Mouse (Mus musculus) kidney, postnatal 25 days (tissue): ENCODE results near the gene Deup1.
"Not testable (repeated sequence)": the region's sequence is repeated elsewhere in the genome, so short reads cannot be mapped to it uniquely, and the experiment has no call there.

ENCODE experiments used
- DNase-seq, 2 experiments: peaks; one replicate each; pipeline ENCODE4 v3.0.0; 2021; ENCODE audit warnings: mixed read lengths in 2 of 2

Gene Deup1

DNA sequence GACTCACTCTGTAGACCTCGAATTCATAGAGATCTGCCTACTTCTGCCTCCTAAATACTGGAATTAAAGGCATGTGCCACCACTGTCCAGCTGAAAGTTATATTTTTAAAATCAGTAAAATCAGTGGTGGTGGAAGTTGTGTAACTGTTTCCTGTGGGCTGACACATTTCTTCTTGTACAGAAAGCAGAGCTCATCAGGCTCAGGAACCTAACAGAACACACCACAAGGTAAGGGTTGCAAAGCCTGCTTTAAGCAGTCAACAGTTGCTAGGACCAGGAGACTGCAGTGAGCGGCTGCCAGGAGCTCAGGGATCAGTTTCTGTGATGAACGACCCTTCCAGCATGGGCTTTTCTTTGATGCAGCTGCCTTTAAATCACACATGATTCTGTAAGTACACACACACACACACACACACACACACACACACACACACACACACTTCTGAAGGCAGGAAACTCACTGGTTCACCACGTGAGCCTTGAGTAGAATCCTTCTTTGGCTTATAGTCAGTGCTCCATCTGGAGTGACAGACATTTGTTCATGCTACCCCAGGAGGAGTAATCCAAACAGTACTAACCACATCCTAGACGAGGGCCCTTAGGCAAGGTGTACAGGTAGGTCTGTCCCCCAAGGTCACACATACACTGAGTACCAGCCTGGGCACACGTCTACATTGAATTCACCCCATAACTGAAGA, 40.4 kb downstream of the Deup1 start:
- DNase-seq, result no peak

DNA sequence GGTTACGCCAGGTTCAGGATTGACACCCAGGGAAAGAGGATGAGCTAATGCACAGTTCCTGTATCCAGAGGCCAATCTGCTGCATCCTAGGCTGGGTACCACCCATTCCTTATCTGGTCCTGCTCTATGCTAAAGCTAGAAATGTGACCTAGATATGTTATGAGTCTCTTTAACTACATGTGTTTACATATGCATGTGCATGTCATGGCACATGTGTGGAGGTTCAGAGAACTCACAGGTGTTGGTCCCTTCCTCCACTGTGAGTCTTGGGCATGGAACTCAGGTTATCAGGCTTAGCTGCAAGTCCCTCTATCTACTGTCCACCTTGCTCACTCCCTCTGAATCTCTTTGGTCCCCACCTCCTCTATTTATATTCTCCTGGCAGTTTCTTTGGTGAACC, 41.8 kb downstream of the Deup1 start:
- no peak for DNase-seq

DNA sequence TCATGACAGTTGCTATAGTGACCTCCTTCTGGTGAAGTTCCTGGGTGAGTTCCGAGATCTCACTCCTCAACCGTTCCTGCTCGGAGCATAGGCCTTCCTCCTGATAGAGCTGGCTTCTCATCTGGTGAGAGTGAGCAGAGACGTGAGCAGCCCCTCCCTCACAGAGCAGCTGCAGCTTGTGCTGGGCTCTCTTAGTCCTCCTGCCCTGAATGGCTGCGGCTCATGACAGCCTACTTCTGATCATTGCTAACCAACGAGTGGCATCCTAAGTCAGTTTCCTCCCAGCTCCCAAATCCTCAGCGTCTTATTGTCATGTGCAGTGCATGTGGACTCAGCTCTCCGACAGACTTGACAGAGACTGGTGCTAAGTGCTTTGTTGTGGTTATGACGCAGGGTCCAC, 43.5 kb downstream of the Deup1 start:
- DNase-seq, result no peak

DNA sequence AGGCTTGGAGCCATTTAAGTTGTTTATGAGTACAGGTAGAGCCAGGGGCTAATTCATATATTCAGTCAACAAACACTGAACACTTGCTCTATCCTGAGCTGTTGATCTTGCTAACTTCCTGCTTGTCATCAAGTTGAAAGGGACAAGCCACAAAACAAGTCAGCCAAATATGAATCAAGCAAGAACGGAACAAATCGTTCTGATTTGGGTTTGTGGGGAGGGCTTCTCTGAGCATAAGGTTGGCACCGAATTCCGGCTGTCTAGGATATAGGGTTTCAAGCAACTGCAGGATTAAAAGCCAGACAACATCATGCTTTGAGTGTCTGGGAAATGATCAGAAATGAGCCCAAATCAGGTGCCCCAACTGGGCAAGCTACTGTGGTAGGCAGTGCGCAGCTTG, 45.7 kb downstream of the Deup1 start:
- no peak for DNase-seq

DNA sequence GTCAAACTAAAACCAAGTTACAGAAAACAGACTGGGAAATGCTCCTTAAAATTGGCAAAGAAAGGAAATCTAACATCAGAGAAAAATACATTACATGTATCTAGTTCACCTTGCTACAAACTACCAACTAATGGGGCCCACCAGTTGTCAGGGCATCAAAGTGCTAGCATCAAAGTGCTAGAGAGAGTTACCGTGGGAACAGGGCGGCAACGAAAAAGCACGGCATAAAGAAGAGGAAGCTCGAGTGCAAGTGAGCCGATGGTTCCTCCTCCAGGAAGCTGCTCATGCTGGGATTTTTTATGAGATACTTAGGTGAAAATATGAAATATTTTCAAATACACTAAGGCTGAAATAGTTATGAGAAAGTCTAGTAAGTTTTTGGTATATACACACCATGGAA, 47.6 kb downstream of the Deup1 start:
- no peak for DNase-seq

DNA sequence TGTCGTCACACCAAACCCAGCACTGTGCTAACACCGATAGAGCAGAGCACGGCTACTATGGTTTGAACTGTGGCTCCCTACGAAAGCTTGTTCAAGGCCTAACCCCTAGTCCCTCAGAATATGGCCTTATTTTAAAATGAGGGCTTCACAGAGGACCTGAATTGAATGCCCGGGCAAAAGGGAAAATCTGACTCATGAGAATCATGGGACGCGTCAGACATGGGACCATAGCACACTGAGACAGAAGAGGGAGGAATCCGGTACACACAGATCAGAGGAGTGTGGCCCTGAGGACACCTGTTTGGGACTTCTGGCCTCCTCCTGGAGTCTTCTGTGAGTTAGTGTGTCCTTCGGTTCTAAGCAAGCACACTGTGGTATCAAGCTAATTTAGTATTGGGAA, 48.8 kb downstream of the Deup1 start:
- no peak for DNase-seq

DNA sequence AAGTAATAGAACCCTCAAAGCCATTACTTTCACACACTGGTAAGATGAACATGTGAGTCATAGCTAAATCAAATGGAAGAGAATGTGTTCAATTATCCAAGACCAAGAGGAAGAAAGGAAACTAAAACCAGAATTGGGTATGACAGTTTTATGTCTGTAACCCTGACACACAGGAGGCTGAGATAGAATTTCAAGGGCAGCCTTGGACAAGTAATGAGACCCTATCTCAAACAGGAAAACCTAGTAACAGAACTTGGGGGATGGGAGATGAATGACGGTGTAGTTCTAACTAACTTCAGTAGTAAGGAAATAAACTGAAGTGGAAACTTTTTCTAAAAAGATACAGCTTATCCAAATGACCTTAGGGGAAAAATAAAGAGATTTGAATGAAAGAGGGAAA, 49.3 kb downstream of the Deup1 start:
- DNase-seq, result no peak

DNA sequence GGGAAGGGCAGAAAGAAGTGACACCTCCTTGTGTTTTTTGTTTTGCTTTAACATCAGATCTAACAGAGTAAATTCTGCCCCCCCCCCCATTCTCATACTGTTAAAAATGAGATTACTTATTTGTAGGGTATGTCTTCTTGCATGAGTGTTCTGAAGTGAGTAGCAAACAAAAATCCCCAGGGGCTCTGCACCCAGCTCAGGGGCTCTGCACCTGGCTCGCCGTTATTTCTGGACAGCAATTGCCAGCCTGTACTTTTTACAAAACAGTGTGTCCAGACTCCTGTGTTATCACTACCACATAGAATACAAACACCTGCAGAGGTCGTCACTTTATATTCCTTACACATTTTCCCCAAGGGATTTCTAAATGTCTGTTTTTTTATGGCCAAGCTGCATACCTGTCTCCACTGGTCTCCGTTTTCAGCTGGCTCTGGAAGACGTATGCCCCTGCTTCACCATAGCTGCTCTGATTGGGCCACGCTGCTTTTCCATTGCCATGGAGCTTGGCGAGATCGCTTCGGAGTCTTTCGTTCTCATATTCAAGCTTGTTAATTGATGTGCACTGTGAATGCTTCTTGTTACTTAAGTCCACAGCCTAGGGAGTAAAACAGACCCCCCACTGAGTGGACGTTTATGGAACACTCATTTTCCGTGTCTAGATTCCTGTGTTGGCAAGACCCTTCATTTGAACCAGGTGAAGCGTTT, 52.8 kb downstream of the Deup1 start:
- DNase-seq, result no peak

DNA sequence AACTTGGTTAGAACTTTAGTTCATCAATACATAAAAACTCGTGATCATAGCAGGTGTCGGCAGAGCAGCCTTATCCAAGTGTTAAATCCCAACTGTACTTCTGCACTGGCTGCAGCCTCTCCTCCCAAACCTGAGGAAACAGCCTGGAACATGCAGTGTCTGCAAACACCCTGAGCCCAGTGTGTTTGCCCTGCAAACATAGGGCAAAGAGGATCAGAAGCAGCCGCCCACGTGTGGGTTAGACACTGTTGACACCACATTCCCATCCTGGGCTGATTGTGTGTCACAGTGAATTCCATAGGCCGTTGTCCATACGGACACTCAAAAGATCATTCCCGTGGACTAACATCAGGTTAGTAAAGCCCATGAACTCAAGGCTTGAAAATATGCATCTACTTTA, 65.4 kb downstream of the Deup1 start:
- no peak for DNase-seq

DNA sequence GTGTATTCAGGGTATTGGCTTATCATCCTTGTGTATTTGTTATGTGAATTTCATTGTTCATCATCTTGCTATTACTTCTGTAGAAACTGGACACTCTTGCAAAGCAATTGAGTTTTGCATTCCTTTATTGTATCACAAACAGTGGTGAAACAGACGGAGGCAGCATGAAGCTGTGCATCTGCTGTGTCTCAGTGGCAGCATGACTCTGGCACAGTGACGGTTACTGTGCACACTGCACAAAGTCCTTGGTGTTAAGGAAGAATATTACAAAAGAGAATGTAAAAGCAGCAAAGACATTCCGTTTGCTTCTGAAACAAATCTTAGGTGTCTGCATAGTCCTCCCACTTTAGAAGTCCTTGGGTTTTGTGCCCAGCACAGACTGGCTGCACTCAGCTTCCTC, 67.3 kb downstream of the Deup1 start:
- DNase-seq, result no peak

DNA sequence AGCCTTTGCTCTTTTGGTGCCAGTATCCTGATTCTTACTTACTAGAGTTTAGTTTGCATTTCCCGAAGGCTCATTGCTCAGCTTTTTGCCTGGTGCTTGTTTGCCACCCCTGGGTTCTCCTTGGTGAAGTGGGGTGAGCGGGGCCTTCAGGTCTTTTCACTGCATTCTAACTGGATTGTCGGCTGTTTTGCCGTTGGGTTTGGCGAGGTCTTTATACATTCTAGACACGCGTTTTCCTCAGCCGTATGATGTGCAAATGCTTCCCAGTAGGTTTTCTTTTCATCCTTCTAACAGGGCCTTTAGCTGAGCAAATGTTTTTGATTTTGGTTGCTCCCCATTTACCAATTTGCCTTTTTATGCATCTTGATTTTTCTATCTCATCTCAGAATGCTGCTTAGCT, 74.4 kb downstream of the Deup1 start:
- no peak for DNase-seq

DNA sequence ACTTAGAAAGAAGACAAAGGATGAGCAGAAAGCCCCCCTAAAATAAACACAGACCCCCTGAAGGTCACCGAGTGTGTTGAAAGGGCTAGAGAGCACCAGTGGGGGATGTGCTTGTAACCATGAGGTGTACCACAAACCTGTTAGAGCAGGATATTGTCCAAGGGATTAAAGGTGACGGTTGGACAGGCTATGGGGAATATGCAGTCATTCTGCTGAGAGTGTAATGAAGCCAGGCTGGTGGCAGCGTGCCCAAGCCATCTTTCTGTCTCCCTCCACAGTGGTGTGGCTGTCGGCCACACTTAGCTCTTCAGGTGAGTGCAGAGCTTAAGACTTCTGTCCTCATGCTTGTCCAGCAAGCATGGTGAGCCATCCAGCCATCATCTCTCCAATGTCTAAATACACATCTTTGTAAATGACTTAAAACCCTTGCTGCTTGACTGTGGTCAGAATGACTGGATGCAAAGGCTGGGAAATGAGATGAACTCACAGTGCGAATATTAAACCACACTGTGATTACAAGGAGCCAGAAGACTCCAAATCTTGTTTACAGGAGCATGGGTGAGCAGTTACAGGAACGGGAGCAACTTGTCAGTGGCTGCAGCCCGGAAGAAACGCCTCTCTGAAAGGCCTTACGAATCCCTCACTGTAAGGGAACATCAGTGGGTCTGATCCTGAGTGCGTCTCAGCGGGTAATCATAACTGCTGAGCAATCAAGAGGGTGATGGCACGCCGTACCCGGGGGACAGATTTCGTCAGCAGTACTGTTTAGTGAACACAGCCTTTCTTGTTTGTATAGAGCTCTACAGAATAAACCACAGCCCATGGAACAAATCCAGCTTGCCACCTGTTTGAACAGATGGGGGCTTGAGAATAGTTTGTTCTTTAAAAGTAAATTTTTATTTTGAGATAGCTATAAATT, 75.5 kb downstream of the Deup1 start:
- DNase-seq, result no peak

DNA sequence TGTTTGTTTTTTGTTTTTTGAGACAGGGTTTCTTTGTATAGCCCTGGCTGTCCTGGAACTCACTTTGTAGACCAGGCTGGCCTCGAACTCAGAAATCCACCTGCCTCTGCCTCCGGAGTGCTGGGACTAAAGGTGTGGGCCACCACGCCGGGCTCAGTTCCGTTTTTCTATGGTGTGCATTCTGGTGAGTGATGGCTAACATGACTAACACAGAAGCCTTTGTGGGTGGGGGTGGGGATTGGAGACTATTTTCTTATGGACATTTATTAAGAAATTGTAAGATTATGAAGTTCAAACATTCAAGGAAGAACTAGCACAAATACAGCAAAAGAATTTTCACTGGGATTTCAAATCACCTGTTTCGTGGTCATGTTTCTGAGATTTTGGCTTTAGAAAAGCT, 76.7 kb downstream of the Deup1 start:
- not testable (repeated sequence) for DNase-seq

DNA sequence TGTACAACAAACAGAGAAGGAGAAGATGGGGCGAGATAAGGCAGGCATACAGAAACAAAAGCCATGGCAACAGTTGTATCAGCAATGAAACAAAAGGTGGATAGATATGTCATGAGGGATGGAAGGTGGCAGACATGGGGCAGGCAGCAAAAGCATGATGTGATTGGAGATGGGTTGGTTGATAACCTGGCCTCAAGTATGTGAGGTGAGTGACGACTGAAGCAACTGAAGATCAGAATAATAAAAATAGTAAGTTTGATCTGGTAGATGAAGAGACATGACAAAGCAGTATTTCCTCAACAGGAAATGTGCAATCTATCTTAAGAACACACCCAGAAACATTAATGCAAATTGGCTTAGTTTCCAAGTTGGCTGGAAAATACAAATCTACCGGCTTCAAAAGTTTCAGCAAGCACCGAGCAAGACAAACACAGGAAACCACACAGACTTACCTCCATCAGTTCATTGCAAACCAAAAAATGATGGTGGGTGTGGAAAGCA, 77.2 kb downstream of the Deup1 start:
- DNase-seq, result no peak

DNA sequence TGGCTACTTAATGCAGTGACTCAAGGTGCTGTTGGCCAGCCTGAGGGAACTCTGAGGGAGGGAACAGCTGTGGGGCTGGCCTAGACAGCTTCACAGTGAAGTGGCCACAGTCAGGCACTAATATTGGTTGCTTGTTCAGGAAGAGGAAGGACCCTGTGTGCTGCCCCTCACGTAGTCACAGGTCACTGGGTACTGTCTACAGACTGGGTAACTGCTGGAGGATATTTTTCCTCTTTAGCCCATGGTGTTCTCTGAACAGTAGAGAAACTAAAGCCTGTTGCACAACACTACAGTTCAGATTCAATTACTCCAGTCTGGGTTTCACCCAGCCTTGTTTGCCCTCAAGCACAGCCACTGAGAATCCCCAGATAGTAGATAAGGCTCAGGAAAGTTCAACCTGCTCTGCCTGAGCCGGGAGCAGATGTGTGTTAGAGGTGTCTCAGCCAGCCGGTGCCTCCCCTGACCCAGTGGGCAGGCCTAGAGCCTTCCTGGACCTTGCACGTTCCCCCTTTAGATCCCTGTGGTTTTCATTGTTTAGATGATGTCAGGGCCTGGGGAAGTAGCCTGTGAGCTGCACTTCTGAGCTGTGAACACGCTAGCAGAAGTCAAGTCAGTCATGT, 85.9 kb downstream of the Deup1 start:
- DNase-seq, result no peak

DNA sequence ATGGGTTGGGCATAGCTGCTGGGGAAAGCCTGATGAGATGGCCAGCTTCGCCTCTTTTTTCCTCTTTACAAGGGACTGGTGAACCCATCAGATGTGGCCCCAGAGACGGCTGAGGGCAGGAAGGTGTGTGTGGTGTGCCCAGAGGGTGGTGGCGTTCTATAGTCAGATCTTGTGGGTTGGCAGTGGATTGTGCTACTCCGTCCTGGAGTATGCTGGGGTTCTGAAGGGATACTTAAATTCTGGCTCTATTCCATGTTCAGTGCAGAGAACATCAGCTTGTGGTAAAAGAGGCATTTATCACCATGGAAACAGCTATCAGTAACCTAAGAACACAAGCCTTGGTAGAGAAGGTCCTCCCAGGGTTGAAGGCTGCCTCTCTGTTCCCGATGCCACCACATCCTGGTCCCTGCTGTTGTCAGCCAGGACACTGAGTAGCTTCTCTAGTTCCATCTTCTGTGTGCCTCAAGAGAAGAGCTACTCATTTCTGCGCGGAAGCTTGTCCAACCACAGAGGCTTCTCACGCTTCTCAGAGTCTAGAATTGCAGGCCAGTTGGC, 88.7 kb downstream of the Deup1 start:
- DNase-seq, result peak in 1 of 2 experiments; percentile 29

DNA sequence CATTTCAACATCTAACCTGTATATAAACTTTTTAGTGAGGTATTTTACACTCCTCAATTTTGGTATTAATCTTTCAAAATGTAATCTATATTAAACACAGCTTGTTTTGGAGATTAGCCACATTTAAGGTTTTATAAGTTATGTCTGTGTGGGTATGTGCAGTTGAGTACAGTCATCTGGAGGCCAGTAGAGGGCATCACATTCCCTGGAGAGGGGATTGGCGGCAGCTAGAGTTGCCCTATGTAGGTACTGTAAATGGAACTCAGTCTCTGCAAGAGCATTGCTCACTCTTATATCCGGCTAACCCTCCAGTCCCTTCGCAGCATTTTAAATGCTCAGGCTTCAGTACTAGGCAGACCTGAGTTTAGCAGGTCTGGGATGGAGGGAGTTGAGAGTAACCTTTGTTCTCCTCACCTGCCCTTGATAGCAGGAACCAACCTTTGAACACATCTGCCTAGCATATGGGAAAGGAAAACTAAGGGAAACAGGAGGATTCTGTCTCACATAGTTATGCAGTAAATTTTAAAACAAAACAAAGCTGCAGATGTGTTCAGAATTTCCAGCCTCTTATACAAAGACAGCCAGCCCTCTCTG, 90.2 kb downstream of the Deup1 start:
- peak in 1 of 2 experiments; percentile 24 for DNase-seq

DNA sequence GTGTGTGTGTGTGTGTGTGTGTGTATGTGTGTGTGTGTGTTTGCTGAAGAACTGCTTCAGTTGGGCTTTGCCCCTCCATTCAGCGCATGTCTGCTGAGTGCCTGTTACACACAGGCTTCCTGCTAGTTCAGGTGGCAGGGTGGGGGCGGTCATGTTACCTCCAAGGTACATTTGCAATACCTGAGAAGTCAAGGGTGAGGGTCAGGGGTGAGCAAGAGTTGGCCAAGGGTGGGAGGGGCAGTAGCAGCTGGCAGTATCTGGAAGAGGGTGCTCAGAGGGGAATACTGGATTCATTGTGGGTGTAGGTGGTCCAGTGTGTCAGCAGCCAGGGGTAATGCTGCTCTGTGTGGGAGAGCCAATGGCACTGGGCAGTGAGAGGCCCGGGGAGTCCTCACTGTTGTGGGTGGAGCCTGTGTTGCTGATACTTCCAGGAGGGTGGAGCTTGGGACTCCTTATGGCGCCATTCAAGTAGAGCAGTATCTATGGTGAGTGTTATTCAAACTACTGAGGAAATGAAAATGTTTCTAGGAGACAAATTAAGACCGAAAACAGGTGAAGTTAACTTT, 90.8 kb downstream of the Deup1 start:
- peak in 1 of 2 experiments; percentile 30 for DNase-seq

DNA sequence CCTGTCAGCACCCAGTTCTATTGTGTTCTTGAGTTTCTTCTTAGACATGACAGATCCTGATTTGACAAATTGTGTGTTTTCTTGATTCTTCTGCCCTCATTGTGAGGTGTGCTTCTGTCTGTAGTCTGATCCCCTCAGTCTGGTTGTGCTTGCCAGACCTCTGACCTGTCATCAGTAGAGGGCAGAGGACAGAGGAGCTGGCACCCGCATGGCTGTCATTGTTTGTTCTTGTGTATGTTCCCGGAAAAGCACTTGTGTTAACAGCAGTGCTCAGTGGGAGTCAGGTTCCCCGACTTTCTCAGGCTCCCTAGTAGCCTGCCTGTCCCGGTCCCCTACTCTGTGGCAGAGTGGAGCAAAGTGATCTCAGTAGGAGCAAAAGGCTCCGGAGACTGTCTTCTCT, 92.3 kb downstream of the Deup1 start:
- peak; percentile 39 to 74 for DNase-seq

DNA sequence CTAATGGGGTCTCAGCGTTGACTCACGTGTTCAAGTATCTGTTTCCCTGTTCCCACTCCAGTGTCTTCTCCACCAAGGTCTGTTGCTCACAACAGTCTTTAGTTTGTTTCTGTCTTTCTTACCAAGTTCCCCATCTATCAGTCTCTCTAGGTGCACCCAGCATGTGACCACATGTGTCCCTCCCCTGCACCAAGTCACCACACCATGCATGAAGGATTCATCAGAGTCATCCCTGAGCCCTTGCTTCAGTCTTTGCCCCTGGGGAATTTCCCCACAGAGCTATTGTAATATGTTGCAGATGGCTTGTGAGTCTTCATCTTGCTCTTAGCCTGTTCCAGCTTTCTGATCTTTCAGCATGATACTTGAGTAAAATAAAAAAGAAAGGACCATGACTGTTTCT, 93.6 kb downstream of the Deup1 start:
- peak in 1 of 2 experiments; percentile 26 for DNase-seq

DNA sequence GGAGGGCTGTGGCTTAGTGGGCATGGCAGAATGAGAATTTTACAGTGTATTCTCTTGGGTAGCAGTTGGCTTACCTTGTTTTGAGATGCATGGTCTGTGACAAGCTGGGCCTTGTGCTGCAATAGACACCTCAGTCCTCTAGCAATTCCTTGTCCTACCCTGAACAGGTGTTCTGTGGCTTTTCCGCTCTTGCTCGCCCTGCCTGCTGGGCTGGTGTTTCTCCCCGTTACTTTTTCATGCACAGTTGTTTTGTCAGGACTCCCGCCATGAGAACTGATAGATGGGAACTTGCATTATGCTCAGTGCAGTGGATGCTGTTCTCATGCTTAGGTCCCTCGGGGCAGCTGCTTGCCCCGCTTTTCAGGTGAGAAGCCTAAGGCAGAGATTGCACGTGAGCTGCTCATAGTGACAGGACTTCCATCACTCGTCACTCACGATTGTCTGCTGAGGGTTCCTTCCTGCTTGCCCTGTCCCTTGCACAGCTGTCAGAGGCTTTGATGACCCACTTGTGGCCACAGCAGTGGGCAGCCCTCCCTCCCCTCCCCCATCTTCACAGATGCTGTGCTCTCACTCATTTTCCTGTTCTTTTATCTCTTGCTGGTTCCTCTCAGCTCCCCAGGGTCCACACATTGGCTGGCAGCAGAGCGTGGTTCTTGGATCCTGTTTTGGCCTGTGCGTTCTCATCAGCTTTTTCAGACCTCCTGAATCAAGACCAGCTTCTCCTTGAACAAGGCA, 94.2 kb downstream of the Deup1 start:
- no peak for DNase-seq
